Mouse (Mus musculus): ENCODE measurements around the gene Klf12. TPM values are rescaled to one million over a fixed set of nuclear protein-coding genes. Genes with fewer than 3 reads are reported as not detected.

The Klf12 gene
- under 1 TPM in 1 of 2 experiments, not detected in 1; 0.36 TPM for total RNA-seq (2023)

GRCm38 (mm10) chr14:100284119-100284860 is at the start of gene Klf12:
Gene Klf12, minus strand, starts transcription at chr14:100284679.

